Mouse (Mus musculus): ENCODE results near the gene Castor2. TPM values are rescaled to one million over a fixed set of nuclear protein-coding genes. Genes with fewer than 3 reads are reported as not detected.

The Castor2 gene
- polyA plus RNA-seq, 1 experiment from 2014 or later: 24.1 TPM

DNA sequence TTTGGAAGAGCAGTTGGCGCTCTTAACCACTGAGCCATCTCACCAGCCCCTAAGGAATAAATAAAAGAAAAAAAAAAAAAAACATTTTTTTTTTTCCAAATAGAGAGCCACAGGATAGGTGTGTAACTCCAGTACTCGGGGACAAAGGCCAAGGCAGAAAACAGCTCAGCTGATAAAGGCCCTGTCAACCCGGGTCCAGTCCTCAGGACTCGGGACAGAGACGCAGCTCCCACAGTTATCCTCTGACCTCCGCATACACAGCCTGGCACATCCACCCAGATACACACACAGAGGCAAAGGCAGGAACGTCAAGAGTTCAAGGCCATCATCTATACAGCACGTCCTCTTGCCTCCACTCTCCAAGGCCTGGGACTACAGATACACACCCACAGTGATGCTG is 70.7 kb downstream of the Castor2 start:
- Histone ChIP-seq H3K9ac (no peak overlapping the region), H3K27ac (no peak overlapping the region), H3K36me3 (ENCODE audit: poor library complexity, severe bottlenecking) (peaks cover 43% of the 10 kb centered on the region), H3K4me2 (no peak overlapping the region), H3K9me3 (replicated peaks) (no peaks in the 10 kb centered on the region), H3K4me3 (no peak overlapping the region), H3K27me3 (no peaks in the 10 kb centered on the region), H3K4me1 (peaks cover 12% of the 10 kb centered on the region)
- ATAC-seq: no peak
- WGBS: 95% methylated on average over 8 of the region's 8 CpGs

DNA sequence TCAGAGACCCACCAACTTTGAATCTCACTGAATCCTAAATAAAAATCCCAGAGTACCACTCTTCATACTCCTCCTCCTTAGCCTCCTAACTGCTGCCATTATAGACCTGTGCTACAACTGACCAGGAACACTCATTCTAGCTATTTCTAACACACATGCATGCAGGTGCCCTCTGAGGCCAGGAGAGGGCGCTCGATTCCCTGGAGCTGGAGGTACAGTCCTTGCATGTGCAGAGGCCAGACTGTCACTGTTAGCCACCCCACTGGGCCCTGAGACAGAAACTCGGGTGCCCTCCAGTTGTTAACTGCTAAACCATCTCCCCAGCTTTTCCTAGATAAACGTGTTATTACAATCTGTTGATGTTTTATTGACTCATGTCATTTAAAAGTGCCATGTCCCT is 73.7 kb downstream of the Castor2 start:
- Histone ChIP-seq H3K36me3 (ENCODE audit: poor library complexity, severe bottlenecking) (peaks cover 25% of the 10 kb centered on the region; the same call in 1 of the 2 replicates), H3K9me3 (replicated peaks) (no peaks in the 10 kb centered on the region), H3K27me3 (no peaks in the 10 kb centered on the region), H3K27ac (no peak overlapping the region), H3K4me1 (peaks cover 16% of the 10 kb centered on the region), H3K4me2 (no peak overlapping the region), H3K4me3 (no peak overlapping the region), H3K9ac (no peak overlapping the region)
- 40% methylated on average over 4 of the region's 4 CpGs for WGBS
- ATAC-seq: no peak

DNA sequence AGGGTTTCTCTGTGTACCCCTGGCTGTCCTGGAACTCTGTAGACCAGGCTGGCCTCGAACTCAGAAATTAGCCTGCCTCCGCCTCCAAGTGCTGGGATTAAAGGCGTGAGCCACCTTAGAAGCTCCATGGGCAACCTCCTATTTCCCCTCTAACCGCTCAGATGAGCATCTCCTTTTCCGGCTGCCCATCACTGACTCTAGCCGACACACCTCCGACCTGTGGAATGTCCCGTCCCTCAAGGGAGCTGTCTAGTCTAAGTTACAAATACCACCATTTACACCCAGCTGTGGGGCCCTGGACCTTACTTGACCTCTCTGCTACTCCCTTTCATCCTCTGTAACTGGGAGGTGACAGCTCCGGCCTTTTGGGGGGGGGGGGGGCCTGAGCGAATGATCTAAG is 76.2 kb downstream of the Castor2 start:
- ATAC-seq: no peak

DNA sequence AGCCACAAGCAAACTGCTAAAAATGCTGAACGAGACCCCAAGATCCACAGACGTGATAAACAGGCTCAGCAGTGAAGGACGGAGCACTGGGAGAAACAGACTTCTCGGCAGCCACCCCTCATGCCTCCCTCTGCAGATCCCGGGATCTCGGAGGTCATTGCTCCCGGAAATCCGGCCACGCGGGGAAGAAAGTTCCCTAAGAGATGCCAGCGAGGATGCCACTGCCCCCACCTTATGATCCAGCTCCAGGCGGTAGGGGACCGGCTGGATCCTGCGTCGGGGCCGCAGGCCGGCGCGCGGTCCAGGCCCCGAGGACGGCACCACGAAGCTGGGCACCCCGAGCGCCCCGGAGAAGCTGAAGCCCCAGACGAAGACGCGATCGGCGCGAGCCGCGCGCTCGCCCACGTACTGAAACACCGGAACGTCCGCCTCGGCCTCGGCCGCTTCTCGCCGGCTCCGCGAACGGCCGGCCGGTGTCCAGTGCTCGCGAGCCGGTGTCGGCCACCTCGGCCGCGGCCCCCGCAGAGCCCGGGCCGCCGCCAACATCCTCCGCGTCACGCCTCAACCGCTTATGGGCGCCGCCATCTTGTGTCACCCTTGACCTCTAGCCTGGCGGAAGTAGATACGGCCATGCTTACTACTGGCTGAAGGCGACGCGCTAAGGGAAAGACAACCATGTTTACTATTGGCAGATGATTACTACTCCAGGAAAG is 76.8 kb downstream of the Castor2 start, which contains the start of gene Rcc1l:
Rcc1l (minus strand) TSS at position 606 of the 713 bp plus-strand sequence.
- peak within 1 kb of the TSS; percentile 86 for H3K4me2 ChIP-seq
- H3K27me3 ChIP-seq: no peaks in the 10 kb centered on the region
- peak within 1 kb of the TSS; percentile 78 for H3K9ac ChIP-seq
- H3K4me1 ChIP-seq: peaks cover 16% of the 10 kb centered on the region
- H3K4me3 ChIP-seq: peak within 1 kb of the TSS; percentile 92
- peaks cover 12% of the 10 kb centered on the region; the same call in 1 of the 2 replicates for H3K36me3 ChIP-seq (ENCODE audit: poor library complexity, severe bottlenecking)
- H3K9me3 ChIP-seq (replicated peaks): no peaks in the 10 kb centered on the region
- peak within 1 kb of the TSS; percentile 66 for H3K27ac ChIP-seq
- ATAC-seq: peak; percentile 92
- WGBS: under 1% methylated on average over 71 of the region's 72 CpGs

More for the DNA sequence above, 76.2 kb downstream of the Castor2 start:
- Histone ChIP-seq H3K4me2 (peak overlapping the region; percentile 86), H3K4me3 (peak overlapping the region; percentile 92), H3K36me3 (ENCODE audit: poor library complexity, severe bottlenecking) (peaks cover 18% of the 10 kb centered on the region; the same call in 1 of the 2 replicates), H3K27me3 (no peaks in the 10 kb centered on the region), H3K9me3 (replicated peaks) (no peaks in the 10 kb centered on the region), H3K4me1 (peaks cover 16% of the 10 kb centered on the region), H3K27ac (peak overlapping the region; percentile 66; the same call in 1 of the 2 replicates), H3K9ac (peak overlapping the region; percentile 78)
- WGBS: 9% methylated on average over 10 of the region's 10 CpGs

DNA sequence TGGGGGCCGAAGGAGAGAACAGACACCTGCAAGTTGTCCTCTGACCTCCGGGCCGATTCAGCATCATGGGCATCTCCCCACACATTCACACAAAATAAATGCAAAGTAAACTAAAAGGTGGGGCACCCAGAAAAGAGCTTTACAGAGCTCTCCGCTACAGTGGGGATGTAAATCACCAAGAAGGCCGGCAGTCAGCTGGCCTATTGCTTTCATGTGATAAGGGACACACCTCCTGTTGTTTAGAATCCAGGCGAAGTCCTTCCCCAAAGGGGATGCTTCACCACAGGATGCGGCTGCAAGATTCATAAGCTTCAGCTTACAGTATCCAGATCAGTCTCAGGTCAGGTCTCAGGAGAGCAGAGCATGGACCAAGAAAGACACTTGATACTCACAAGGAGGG is 79.0 kb downstream of the Castor2 start:
- WGBS: 80% methylated on average over 7 of the region's 7 CpGs
- no peaks in the 10 kb centered on the region for H3K9me3 ChIP-seq (replicated peaks)
- H3K36me3 ChIP-seq (ENCODE audit: poor library complexity, severe bottlenecking): no peaks in the 10 kb centered on the region
- no peak overlapping the region for H3K4me2 ChIP-seq
- H3K9ac ChIP-seq: 0 out of 2 replicates have a peak overlapping the region, but pooled peaks have one; percentile 1
- H3K4me1 ChIP-seq: peaks cover 28% of the 10 kb centered on the region
- no peaks in the 10 kb centered on the region for H3K27me3 ChIP-seq
- H3K27ac ChIP-seq: no peak overlapping the region
- no peak overlapping the region for H3K4me3 ChIP-seq
- ATAC-seq: no peak

DNA sequence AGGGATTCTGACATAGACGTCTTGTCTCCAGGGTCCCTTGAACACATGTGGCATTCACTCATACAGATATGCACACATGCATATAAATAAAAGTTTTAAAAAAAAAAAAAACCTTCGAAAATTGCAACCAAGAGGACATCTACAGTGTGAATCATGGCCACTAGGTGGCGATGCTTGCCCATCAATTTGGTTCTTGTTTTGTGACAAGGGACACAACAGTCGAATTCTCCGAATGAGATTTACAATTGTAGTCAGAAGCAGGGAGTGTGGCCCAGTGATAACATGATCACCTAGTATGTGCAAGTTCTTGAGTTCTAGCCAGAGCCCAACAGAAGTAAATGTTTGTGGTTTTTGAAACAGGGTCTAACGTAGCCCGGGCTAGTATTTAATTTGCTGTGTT is 80.4 kb downstream of the Castor2 start:
- Histone ChIP-seq H3K9me3 (replicated peaks) (no peaks in the 10 kb centered on the region), H3K4me2 (no peak overlapping the region), H3K4me1 (peaks cover 26% of the 10 kb centered on the region), H3K36me3 (ENCODE audit: poor library complexity, severe bottlenecking) (no peaks in the 10 kb centered on the region), H3K4me3 (no peak overlapping the region), H3K27ac (no peak overlapping the region), H3K9ac (no peak overlapping the region), H3K27me3 (no peaks in the 10 kb centered on the region)
- ATAC-seq: no peak
- 23% methylated on average over 7 of the region's 7 CpGs for WGBS

DNA sequence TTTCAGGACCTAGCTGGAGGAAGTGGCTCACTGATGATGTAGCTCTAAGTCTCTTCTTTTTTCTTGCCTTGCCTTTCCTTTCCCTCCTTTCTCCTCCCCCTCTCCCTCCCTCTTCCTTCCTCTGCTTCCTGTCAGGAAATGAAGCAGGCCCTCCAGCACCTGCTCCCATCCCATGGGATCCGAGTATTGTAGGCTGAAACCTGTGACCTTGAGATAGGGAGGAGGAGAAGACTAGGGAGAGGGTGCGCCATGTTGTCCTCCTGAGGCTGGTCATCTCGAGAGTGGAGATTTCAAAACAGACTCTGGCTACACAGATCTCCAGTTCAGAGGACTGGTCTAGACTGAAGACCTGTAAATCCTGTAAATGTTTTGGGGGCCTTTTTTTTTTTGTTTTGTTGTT is 82.7 kb downstream of the Castor2 start:
- Histone ChIP-seq H3K9ac (peak overlapping the region; percentile 77), H3K27ac (no peak overlapping the region), H3K4me1 (peaks cover 14% of the 10 kb centered on the region), H3K9me3 (replicated peaks) (no peaks in the 10 kb centered on the region), H3K4me3 (no peak overlapping the region), H3K4me2 (no peak overlapping the region), H3K27me3 (no peaks in the 10 kb centered on the region), H3K36me3 (ENCODE audit: poor library complexity, severe bottlenecking) (no peaks in the 10 kb centered on the region)
- WGBS: 65% methylated on average over 3 of the region's 3 CpGs
- no peak for ATAC-seq

DNA sequence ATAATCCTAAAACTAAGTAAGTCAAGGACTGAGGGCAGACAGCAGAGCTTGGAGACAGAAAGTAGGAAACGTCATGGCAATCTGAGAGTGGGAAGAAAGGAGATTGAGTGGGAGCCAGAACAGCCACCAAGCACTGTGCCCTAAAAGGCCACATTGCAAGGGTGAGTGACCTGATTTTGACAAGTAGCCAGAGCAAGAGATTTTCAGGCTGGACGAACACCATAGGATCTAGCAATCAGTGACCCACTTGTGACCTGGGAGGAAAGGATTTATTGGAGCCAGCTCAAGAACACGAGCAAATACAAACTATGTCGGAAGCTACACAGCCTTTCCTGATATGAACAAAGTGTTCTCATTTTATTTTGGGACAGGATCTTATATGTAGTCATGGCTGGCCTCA is 83.2 kb downstream of the Castor2 start:
- Histone ChIP-seq H3K27me3 (no peaks in the 10 kb centered on the region), H3K4me1 (peaks cover 14% of the 10 kb centered on the region), H3K4me3 (peak overlapping the region; percentile 69), H3K36me3 (ENCODE audit: poor library complexity, severe bottlenecking) (no peaks in the 10 kb centered on the region), H3K4me2 (peak overlapping the region; percentile 89), H3K27ac (no peak overlapping the region), H3K9me3 (replicated peaks) (no peaks in the 10 kb centered on the region), H3K9ac (peak overlapping the region; percentile 77)
- no peak for ATAC-seq
- 76% methylated on average over 4 of the region's 4 CpGs for WGBS

DNA sequence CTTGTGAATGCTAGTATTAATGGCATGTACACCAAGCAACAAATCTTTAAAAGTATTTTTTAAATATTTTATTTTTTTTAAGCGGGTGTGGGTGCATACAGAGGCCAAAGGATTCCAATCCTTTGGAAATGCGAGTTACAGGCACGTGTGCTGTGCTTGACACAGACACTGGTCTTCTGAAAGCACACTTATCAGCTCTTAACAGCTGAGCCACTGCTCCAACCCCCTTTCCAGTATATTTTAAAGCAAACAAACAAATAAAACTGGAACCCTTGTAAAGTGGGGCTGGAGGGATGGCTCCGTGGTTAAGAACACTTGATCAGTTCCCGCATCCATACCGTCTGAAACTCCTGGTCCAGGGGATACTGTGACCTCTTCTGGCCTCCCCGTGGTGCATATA is 83.7 kb downstream of the Castor2 start:
- H3K9me3 ChIP-seq (replicated peaks): no peaks in the 10 kb centered on the region
- H3K4me3 ChIP-seq: peak overlapping the region; percentile 69
- H3K4me2 ChIP-seq: peak overlapping the region; percentile 89
- H3K27me3 ChIP-seq: no peaks in the 10 kb centered on the region
- peak overlapping the region; percentile 77 for H3K9ac ChIP-seq
- ATAC-seq: no peak
- H3K36me3 ChIP-seq (ENCODE audit: poor library complexity, severe bottlenecking): no peaks in the 10 kb centered on the region
- H3K27ac ChIP-seq: 0 out of 2 replicates have a peak overlapping the region, but pooled peaks have one; percentile 90
- 62% methylated on average over 7 of the region's 7 CpGs for WGBS
- peaks cover 14% of the 10 kb centered on the region for H3K4me1 ChIP-seq

DNA sequence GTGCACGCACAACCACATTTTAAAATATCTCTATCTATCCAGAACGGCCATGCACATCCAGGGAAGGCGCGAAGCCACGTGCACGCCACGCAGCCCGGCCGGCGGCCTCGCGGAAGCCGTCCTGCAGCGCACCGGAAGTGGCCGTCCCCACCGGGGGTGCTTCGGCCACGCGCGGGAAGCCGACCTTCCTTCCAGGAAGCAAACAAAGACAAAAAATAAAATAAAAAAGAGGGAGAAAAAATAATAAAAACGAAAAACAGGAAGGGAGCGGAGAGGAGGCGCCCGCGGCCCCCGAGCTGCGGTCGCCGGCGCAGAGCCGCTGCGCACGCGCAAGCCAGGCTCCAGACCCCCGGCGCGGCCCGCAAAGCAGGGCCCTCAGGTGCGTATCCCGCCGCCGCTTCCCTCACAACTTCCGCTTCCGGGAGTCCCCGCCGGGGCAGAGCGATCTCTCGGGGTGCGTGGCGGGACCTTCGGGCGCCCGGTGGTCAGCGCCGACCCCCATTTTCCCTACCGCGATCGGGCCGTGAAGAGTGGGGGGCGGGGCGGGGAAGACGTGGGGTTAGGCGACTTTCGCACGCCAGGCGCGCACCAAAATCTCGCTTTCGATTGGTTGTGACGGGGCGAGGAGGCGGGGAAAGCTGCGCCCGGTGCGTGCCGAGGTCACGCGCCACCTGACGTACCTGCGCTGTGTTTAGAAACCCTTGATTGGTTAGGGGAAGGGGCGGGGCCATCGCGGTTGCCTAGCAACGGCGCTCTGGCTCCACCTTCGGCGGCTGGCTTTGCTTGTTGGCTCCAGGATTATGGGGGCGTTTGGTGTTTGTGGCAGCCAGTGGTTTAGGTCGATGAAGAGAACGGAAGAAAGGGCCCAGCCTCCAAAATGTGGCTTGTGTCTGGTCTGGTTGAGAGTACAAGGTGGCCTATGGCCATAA is 84.6 kb downstream of the Castor2 start, which contains the start of gene Gtf2ird2:
Gtf2ird2 (plus strand) TSS at position 140 of the 929 bp plus-strand sequence.
- peak within 1 kb of the TSS; percentile 89 for H3K4me2 ChIP-seq
- no peaks in the 10 kb centered on the region for H3K9me3 ChIP-seq (replicated peaks)
- no peaks in the 10 kb centered on the region for H3K36me3 ChIP-seq (ENCODE audit: poor library complexity, severe bottlenecking)
- no peaks in the 10 kb centered on the region for H3K27me3 ChIP-seq
- H3K4me3 ChIP-seq: peak within 1 kb of the TSS; percentile 69
- H3K27ac ChIP-seq: peak within 1 kb of the TSS; percentile 90
- H3K9ac ChIP-seq: peak within 1 kb of the TSS; percentile 77
- ATAC-seq: peak; percentile 95
- peaks cover 14% of the 10 kb centered on the region for H3K4me1 ChIP-seq
- WGBS: under 1% methylated on average over 92 of the region's 92 CpGs

DNA sequence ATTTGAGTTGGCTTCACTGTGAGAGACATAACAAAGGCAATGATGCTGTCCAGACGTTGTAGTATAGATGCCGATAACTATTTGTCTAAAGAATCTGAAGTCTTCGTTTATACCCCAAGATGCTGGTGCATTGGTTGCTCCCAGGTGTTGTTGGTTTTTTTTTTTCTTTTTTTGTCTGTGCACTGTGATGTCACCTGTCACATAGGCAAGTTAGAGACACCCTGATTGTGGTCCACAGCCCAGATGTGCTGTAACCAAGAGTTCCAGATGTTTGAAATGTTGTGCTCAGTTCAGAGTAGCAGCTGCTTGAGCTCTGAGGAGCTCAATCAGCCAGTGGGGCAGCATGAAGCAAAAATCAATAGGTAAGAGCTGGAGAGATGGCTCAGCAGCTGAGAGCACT is 86.5 kb downstream of the Castor2 start:
- Histone ChIP-seq H3K27ac (no peak overlapping the region), H3K4me1 (peaks cover 14% of the 10 kb centered on the region), H3K4me2 (no peak overlapping the region), H3K27me3 (no peaks in the 10 kb centered on the region), H3K9me3 (replicated peaks) (no peaks in the 10 kb centered on the region), H3K36me3 (ENCODE audit: poor library complexity, severe bottlenecking) (no peaks in the 10 kb centered on the region), H3K9ac (no peak overlapping the region), H3K4me3 (no peak overlapping the region)
- WGBS: 95% methylated on average over 3 of the region's 3 CpGs
- ATAC-seq: no peak

All from forebrain, embryonic 13.5 days (tissue).